Mouse (Mus musculus): Measurements from ENCODE around the gene Olfr446. TPM values are rescaled to one million over a fixed set of nuclear protein-coding genes. Genes with fewer than 3 reads are reported as not detected.

Gene Olfr446
- not detected in 2 replicates for polyA plus RNA-seq (2014; fragmentation: Nextera tagmentation; extraction: Ambion mirVana)

GRCm38 (mm10) chr6:42921077-42921476 is at the start of gene Olfr446:
TSS of gene Olfr446 (plus strand) at chr6:42921377.
- no peak within 1 kb of the TSS for H3K4me3 ChIP-seq (ENCODE audit: control insufficient read depth in 1 of 2, insufficient read depth in 1 of 2, low read depth in 1 of 2, low read length in 2 of 2)
- no peak for ATAC-seq (ENCODE audit: insufficient number of reproducible peaks, insufficient read depth, low FRiP score, low read depth)
- 63% methylated on average over 2 of the region's 2 CpGs for WGBS

DNA sequence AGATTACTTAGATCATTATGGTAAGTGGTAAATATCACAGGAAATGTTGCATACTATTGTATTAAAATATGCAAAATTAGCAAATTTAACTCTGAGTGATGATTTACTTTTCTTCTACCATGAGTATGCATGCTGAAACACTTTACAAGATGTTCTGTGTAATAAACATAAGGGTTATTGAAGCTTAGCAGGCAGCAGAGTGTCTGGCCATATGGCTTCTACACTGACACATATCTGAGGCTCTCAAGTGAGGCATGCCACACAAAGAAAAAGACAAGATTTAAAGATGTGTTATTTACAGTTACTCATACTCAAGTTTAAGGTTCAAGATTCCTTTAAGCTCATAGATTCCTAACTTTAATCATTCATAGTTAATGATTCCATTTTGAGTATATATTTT is 44.9 kb upstream of the Olfr446 start:
- no peak overlapping the region for H3K4me2 ChIP-seq (ENCODE audit: low read length)
- no peaks in the 10 kb centered on the region for H3K27me3 ChIP-seq (ENCODE audit: control insufficient read depth, insufficient read depth, low read length)
- no peak for ATAC-seq (ENCODE audit: insufficient number of reproducible peaks, insufficient read depth, low FRiP score, low read depth)
- no peaks in the 10 kb centered on the region for H3K9me3 ChIP-seq (ENCODE audit: control insufficient read depth, low read length)
- no peak overlapping the region for H3K4me3 ChIP-seq (ENCODE audit: control insufficient read depth in 1 of 2, insufficient read depth in 1 of 2, low read depth in 1 of 2, low read length in 2 of 2)
- H3K36me3 ChIP-seq (ENCODE audit: control insufficient read depth, insufficient read depth, low read length), result no peaks in the 10 kb centered on the region
- H3K4me1 ChIP-seq (ENCODE audit: control insufficient read depth in 2 of 2, insufficient read depth in 2 of 2, low read length in 2 of 2), result no peaks in the 10 kb centered on the region
- H3K27ac ChIP-seq (replicated peaks in 1 of 2; ENCODE audit: control insufficient read depth in 1 of 2, insufficient read depth in 1 of 2, low read depth in 2 of 2, low read length in 2 of 2), result no peak overlapping the region
- H3K9ac ChIP-seq (ENCODE audit: low read length), result no peak overlapping the region

More at GRCm38 (mm10) chr6:42921077-42921476, at the start of gene Olfr446:
- H3K27ac ChIP-seq (replicated peaks in 1 of 2; ENCODE audit: control insufficient read depth in 1 of 2, insufficient read depth in 1 of 2, low read depth in 2 of 2, low read length in 2 of 2), result no peak within 1 kb of the TSS
- no peak within 1 kb of the TSS for H3K9ac ChIP-seq (ENCODE audit: low read length)
- H3K9me3 ChIP-seq (ENCODE audit: control insufficient read depth, low read length), result no peaks in the 10 kb centered on the region
- H3K4me1 ChIP-seq (ENCODE audit: control insufficient read depth in 2 of 2, insufficient read depth in 2 of 2, low read length in 2 of 2), result no peaks in the 10 kb centered on the region
- H3K36me3 ChIP-seq (ENCODE audit: control insufficient read depth, insufficient read depth, low read length), result no peaks in the 10 kb centered on the region
- H3K4me2 ChIP-seq (ENCODE audit: low read length), result no peak within 1 kb of the TSS
- H3K27me3 ChIP-seq (ENCODE audit: control insufficient read depth, insufficient read depth, low read length), result no peaks in the 10 kb centered on the region

DNA sequence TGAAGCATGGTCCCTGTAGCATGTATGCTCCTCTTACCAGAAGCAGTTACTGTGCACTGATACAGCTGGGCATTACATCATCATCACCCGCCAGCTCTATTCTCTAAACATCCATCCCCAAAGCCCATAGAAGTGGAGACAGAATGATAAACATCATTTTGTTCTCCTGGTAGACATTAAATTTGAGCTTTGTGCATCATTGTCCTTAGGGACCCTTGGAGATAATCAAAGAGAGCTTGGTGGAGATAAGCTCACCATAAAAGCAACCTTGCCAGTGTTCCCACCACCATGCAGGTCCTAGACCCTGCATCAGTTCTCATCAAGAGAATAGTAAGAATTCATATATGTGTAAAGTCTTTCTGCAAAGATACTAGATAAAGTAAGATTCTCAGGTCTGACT is 31.0 kb upstream of the Olfr446 start, which contains the start of gene Olfr448:
Gene Olfr448 (plus strand): TSS at position 301 of the 400 bp plus-strand sequence.
- ATAC-seq (ENCODE audit: insufficient number of reproducible peaks, insufficient read depth, low FRiP score, low read depth), result no peak
- H3K27me3 ChIP-seq (ENCODE audit: control insufficient read depth, insufficient read depth, low read length), result no peaks in the 10 kb centered on the region

GRCm38 (mm10) chr6:42900345-42900744 is 20.8 kb upstream of the Olfr446 start:
- H3K27ac ChIP-seq (replicated peaks in 1 of 2; ENCODE audit: control insufficient read depth in 1 of 2, insufficient read depth in 1 of 2, low read depth in 2 of 2, low read length in 2 of 2), result no peak overlapping the region
- no peaks in the 10 kb centered on the region for H3K4me1 ChIP-seq (ENCODE audit: control insufficient read depth in 2 of 2, insufficient read depth in 2 of 2, low read length in 2 of 2)
- no peaks in the 10 kb centered on the region for H3K9me3 ChIP-seq (ENCODE audit: control insufficient read depth, low read length)
- H3K9ac ChIP-seq (ENCODE audit: low read length), result no peak overlapping the region
- no peak overlapping the region for H3K4me3 ChIP-seq (ENCODE audit: control insufficient read depth in 1 of 2, insufficient read depth in 1 of 2, low read depth in 1 of 2, low read length in 2 of 2)
- ATAC-seq (ENCODE audit: insufficient number of reproducible peaks, insufficient read depth, low FRiP score, low read depth), result no peak
- no peak overlapping the region for H3K4me2 ChIP-seq (ENCODE audit: low read length)
- WGBS, result 4% methylated on average over 1 of the region's 1 CpGs
- H3K36me3 ChIP-seq (ENCODE audit: control insufficient read depth, insufficient read depth, low read length), result no peaks in the 10 kb centered on the region
- H3K27me3 ChIP-seq (ENCODE audit: control insufficient read depth, insufficient read depth, low read length), result no peaks in the 10 kb centered on the region

More for the DNA sequence above, 31.0 kb upstream of the Olfr446 start, which contains the start of gene Olfr448:
- no peaks in the 10 kb centered on the region for H3K36me3 ChIP-seq (ENCODE audit: control insufficient read depth, insufficient read depth, low read length)
- 79% methylated on average over 1 of the region's 1 CpGs for WGBS
- no peaks in the 10 kb centered on the region for H3K9me3 ChIP-seq (ENCODE audit: control insufficient read depth, low read length)
- H3K4me3 ChIP-seq (ENCODE audit: control insufficient read depth in 1 of 2, insufficient read depth in 1 of 2, low read depth in 1 of 2, low read length in 2 of 2), result no peak within 1 kb of the TSS
- no peaks in the 10 kb centered on the region for H3K4me1 ChIP-seq (ENCODE audit: control insufficient read depth in 2 of 2, insufficient read depth in 2 of 2, low read length in 2 of 2)
- no peak within 1 kb of the TSS for H3K4me2 ChIP-seq (ENCODE audit: low read length)
- H3K27ac ChIP-seq (replicated peaks in 1 of 2; ENCODE audit: control insufficient read depth in 1 of 2, insufficient read depth in 1 of 2, low read depth in 2 of 2, low read length in 2 of 2), result no peak within 1 kb of the TSS
- H3K9ac ChIP-seq (ENCODE audit: low read length), result no peak within 1 kb of the TSS

DNA sequence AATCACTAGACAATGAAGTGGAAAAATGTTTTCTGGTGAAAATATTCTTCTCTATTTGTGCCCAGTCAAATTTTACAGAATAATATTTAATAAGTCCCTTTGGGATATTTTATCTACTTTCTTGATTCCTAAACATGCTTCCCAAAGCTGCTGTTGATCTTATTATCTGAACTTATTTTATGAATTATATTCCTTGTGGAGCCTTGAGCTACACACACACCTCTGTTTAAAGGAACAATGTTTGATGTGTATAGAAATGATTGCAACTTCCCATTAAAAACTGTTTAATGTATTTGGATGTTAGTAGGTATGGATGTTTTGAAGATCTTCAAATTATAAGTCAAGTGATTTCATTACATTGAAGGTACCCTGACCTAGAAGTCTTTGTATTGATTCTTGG is 12.6 kb upstream of the Olfr446 start, which contains the start of gene Olfr447:
Gene Olfr447 (plus strand): TSS at position 301 of the 400 bp plus-strand sequence.
- no peaks in the 10 kb centered on the region for H3K36me3 ChIP-seq (ENCODE audit: control insufficient read depth, insufficient read depth, low read length)
- no peak within 1 kb of the TSS for H3K4me3 ChIP-seq (ENCODE audit: control insufficient read depth in 1 of 2, insufficient read depth in 1 of 2, low read depth in 1 of 2, low read length in 2 of 2)
- no peaks in the 10 kb centered on the region for H3K4me1 ChIP-seq (ENCODE audit: control insufficient read depth in 2 of 2, insufficient read depth in 2 of 2, low read length in 2 of 2)
- H3K9ac ChIP-seq (ENCODE audit: low read length), result no peak within 1 kb of the TSS
- no peaks in the 10 kb centered on the region for H3K9me3 ChIP-seq (ENCODE audit: control insufficient read depth, low read length)
- H3K27me3 ChIP-seq (ENCODE audit: control insufficient read depth, insufficient read depth, low read length), result no peaks in the 10 kb centered on the region
- ATAC-seq (ENCODE audit: insufficient number of reproducible peaks, insufficient read depth, low FRiP score, low read depth), result no peak
- H3K27ac ChIP-seq (replicated peaks in 1 of 2; ENCODE audit: control insufficient read depth in 1 of 2, insufficient read depth in 1 of 2, low read depth in 2 of 2, low read length in 2 of 2), result no peak within 1 kb of the TSS
- H3K4me2 ChIP-seq (ENCODE audit: low read length), result no peak within 1 kb of the TSS

GRCm38 (mm10) chr6:42948767-42949166 is 27.6 kb downstream of the Olfr446 start, which contains the start of gene Olfr444:
TSS of gene Olfr444 (plus strand) at chr6:42949067.
- WGBS, result 53% methylated on average over 1 of the region's 1 CpGs
- H3K27me3 ChIP-seq (ENCODE audit: control insufficient read depth, insufficient read depth, low read length), result no peaks in the 10 kb centered on the region
- H3K27ac ChIP-seq (replicated peaks in 1 of 2; ENCODE audit: control insufficient read depth in 1 of 2, insufficient read depth in 1 of 2, low read depth in 2 of 2, low read length in 2 of 2), result no peak within 1 kb of the TSS
- 0 out of 2 replicates have a peak, but pooled peaks cover 3% of the 10 kb centered on the region for H3K9me3 ChIP-seq (ENCODE audit: control insufficient read depth, low read length)
- H3K9ac ChIP-seq (ENCODE audit: low read length), result no peak within 1 kb of the TSS
- no peaks in the 10 kb centered on the region for H3K4me1 ChIP-seq (ENCODE audit: control insufficient read depth in 2 of 2, insufficient read depth in 2 of 2, low read length in 2 of 2)
- no peaks in the 10 kb centered on the region for H3K36me3 ChIP-seq (ENCODE audit: control insufficient read depth, insufficient read depth, low read length)
- no peak within 1 kb of the TSS for H3K4me2 ChIP-seq (ENCODE audit: low read length)
- no peak within 1 kb of the TSS for H3K4me3 ChIP-seq (ENCODE audit: control insufficient read depth in 1 of 2, insufficient read depth in 1 of 2, low read depth in 1 of 2, low read length in 2 of 2)
- no peak for ATAC-seq (ENCODE audit: insufficient number of reproducible peaks, insufficient read depth, low FRiP score, low read depth)

- H3K27me3 ChIP-seq (ENCODE audit: control insufficient read depth, insufficient read depth, low read length), result no peaks in the 10 kb centered on the region
- H3K4me3 ChIP-seq (ENCODE audit: control insufficient read depth in 1 of 2, insufficient read depth in 1 of 2, low read depth in 1 of 2, low read length in 2 of 2), result no peak overlapping the region
- no peak overlapping the region for H3K4me2 ChIP-seq (ENCODE audit: low read length)
- no peak for ATAC-seq (ENCODE audit: insufficient number of reproducible peaks, insufficient read depth, low FRiP score, low read depth)
- H3K9ac ChIP-seq (ENCODE audit: low read length), result no peak overlapping the region
- no peaks in the 10 kb centered on the region for H3K9me3 ChIP-seq (ENCODE audit: control insufficient read depth, low read length)
- no peak overlapping the region for H3K27ac ChIP-seq (replicated peaks in 1 of 2; ENCODE audit: control insufficient read depth in 1 of 2, insufficient read depth in 1 of 2, low read depth in 2 of 2, low read length in 2 of 2)
- H3K36me3 ChIP-seq (ENCODE audit: control insufficient read depth, insufficient read depth, low read length), result no peaks in the 10 kb centered on the region
- no peaks in the 10 kb centered on the region for H3K4me1 ChIP-seq (ENCODE audit: control insufficient read depth in 2 of 2, insufficient read depth in 2 of 2, low read length in 2 of 2)
Observed at GRCm38 (mm10) chr6:42980377-42980776, 59.2 kb downstream of the Olfr446 start.

Data from heart, embryonic 14.5 days (tissue).